Mouse (Mus musculus): ENCODE measurements around the gene Tesc. TPM values are rescaled to one million over a fixed set of nuclear protein-coding genes. Genes with fewer than 3 reads are reported as not detected.

Tesc gene
- polyA plus RNA-seq, 1 experiment = 48.4 TPM

- H3K36me3 ChIP-seq (ENCODE audit: control insufficient read depth, insufficient read depth, low read length) = no peaks in the 10 kb centered on the region
- 95% methylated on average over 17 of the region's 17 CpGs for WGBS
- H3K4me1 ChIP-seq (replicated peaks; ENCODE audit: control insufficient read depth, insufficient read depth, low read length) = peaks cover 3% of the 10 kb centered on the region; the same call in 1 of the 2 replicates
- no peak overlapping the region for H3K27ac ChIP-seq (ENCODE audit: control insufficient read depth, insufficient read depth, low read length)
- H3K27me3 ChIP-seq (ENCODE audit: control insufficient read depth, insufficient read depth, low read length) = no peaks in the 10 kb centered on the region
- H3K4me3 ChIP-seq (ENCODE audit: control insufficient read depth, insufficient read depth, low read length) = no peak overlapping the region
- no peak for DNase-seq
- TF ChIP-seq CTCF (IDR thresholded peaks at IDR 0.05; ENCODE audit: borderline replicate concordance, control insufficient read depth, extremely low read depth, insufficient read depth, low read length, poor library complexity) (no peak), POLR2A (IDR thresholded peaks at IDR 0.05; ENCODE audit: control insufficient read depth, extremely low read depth, insufficient read depth, low read length, poor library complexity) (no peak)
These were observed 80.7 kb downstream of the Tesc start for GRCm38 (mm10) chr5:118108124-118108793.

GRCm38 (mm10) chr5:118108794-118109440 lies 81.4 kb downstream of the Tesc start:
- Histone ChIP-seq H3K27ac (ENCODE audit: control insufficient read depth, insufficient read depth, low read length) (no peak overlapping the region), H3K27me3 (ENCODE audit: control insufficient read depth, insufficient read depth, low read length) (no peaks in the 10 kb centered on the region), H3K4me1 (replicated peaks; ENCODE audit: control insufficient read depth, insufficient read depth, low read length) (peaks cover 3% of the 10 kb centered on the region; the same call in 1 of the 2 replicates), H3K4me3 (ENCODE audit: control insufficient read depth, insufficient read depth, low read length) (no peak overlapping the region), H3K36me3 (ENCODE audit: control insufficient read depth, insufficient read depth, low read length) (no peaks in the 10 kb centered on the region)
- TF ChIP-seq POLR2A (IDR thresholded peaks at IDR 0.05; ENCODE audit: control insufficient read depth, extremely low read depth, insufficient read depth, low read length, poor library complexity) (no peak), CTCF (IDR thresholded peaks at IDR 0.05; ENCODE audit: borderline replicate concordance, control insufficient read depth, extremely low read depth, insufficient read depth, low read length, poor library complexity) (no peak)
- WGBS = 89% methylated on average over 7 of the region's 7 CpGs
- DNase-seq = no peak

Other genes with a start within 250 kb of the Tesc start
- gene Nos1, start 246.7 kb upstream of the Tesc start, polyA plus RNA-seq (2012; rRNA removed) = 0.35 and 0.75 TPM in 2 replicates
- gene Fbxo21, start 51.0 kb upstream of the Tesc start, polyA plus RNA-seq (2012; rRNA removed) = 43.3 and 49.7 TPM in 2 replicates
- gene Fbxw8, start 127.7 kb downstream of the Tesc start, polyA plus RNA-seq (2012; rRNA removed) = 18.0 and 20.9 TPM in 2 replicates
- gene Hrk, start 136.9 kb downstream of the Tesc start, polyA plus RNA-seq (2012; rRNA removed) = 0.06 and 0.07 TPM in 2 replicates
- 2.0 and 2.7 TPM in 2 replicates for gene Rnft2, start 217.4 kb downstream of the Tesc start, polyA plus RNA-seq (2012; rRNA removed)
- gene 2410131K14Rik, start 217.5 kb downstream of the Tesc start, polyA plus RNA-seq (2012; rRNA removed) = 8.7 and 10.8 TPM in 2 replicates